Mouse (Mus musculus): ENCODE results near the gene Stx12. TPM values are rescaled to one million over a fixed set of nuclear protein-coding genes. Genes with fewer than 3 reads are reported as not detected.

Gene Stx12
- polyA plus RNA-seq, 1 experiment = 100.0 TPM

Other genes starting within 250 kb of the Stx12 start
- gene Eya3, start 245.5 kb downstream of the Stx12 start, polyA plus RNA-seq (2012; rRNA removed) = 17.3 and 17.6 TPM in 2 replicates
- gene Xkr8, start 152.0 kb downstream of the Stx12 start, polyA plus RNA-seq (2012; rRNA removed) = 3.9 and 6.0 TPM in 2 replicates
- 24.0 and 26.4 TPM in 2 replicates for gene Smpdl3b, start 127.3 kb downstream of the Stx12 start, polyA plus RNA-seq (2012; rRNA removed)
- 13.3 and 16.8 TPM in 2 replicates for gene Rpa2, start 116.2 kb downstream of the Stx12 start, polyA plus RNA-seq (2012; rRNA removed)
- gene Themis2, start 88.1 kb downstream of the Stx12 start, polyA plus RNA-seq (2012; rRNA removed) = 5.0 and 7.6 TPM in 2 replicates
- 39.4 and 46.7 TPM in 2 replicates for gene Ppp1r8, start 41.3 kb downstream of the Stx12 start, polyA plus RNA-seq (2012; rRNA removed)
- 44.0 and 44.7 TPM in 2 replicates for gene Fam76a, start 38.0 kb upstream of the Stx12 start, polyA plus RNA-seq (2012; rRNA removed)
- 1.3 and 1.8 TPM in 2 replicates for gene Fgr, start 89.6 kb upstream of the Stx12 start, polyA plus RNA-seq (2012; rRNA removed)
- gene Ahdc1, start 126.8 kb upstream of the Stx12 start, polyA plus RNA-seq (2012; rRNA removed) = 5.3 and 13.3 TPM in 2 replicates
- gene Wasf2, start 246.0 kb upstream of the Stx12 start, polyA plus RNA-seq (2012; rRNA removed) = 44.4 and 59.3 TPM in 2 replicates

All from urinary bladder, adult 2 months (tissue).